Mouse (Mus musculus) ovary, adult 18-20 months (tissue): ENCODE results near the gene Psap.
"Not testable (repeated sequence)": the region's sequence is repeated elsewhere in the genome, so short reads cannot be mapped to it uniquely, and the experiment has no call there.

Source experiments
- DNase-seq: peaks from one replicate; pipeline ENCODE4 v3.0.0; 2022; ENCODE audit warnings: low spot score, mixed read lengths

The Psap gene

GRCm38 (mm10) chr10:60277207-60278005 lies at the start of gene Psap:
Psap (plus strand) TSS chr10:60277627.
- peak; percentile 89 for DNase-seq

GRCm38 (mm10) chr10:60227666-60228065 lies 49.8 kb upstream of the Psap start:
- no peak for DNase-seq

GRCm38 (mm10) chr10:60229113-60229512 lies 48.3 kb upstream of the Psap start:
- DNase-seq, result no peak

GRCm38 (mm10) chr10:60230321-60231088 lies 46.9 kb upstream of the Psap start:
- no peak for DNase-seq

GRCm38 (mm10) chr10:60234006-60234405 lies 43.4 kb upstream of the Psap start:
- no peak for DNase-seq

GRCm38 (mm10) chr10:60235876-60236275 lies 41.6 kb upstream of the Psap start:
- not testable (repeated sequence) for DNase-seq

- DNase-seq, result no peak
Observed at GRCm38 (mm10) chr10:60237475-60238154, 39.8 kb upstream of the Psap start.

GRCm38 (mm10) chr10:60240416-60240815 lies 37.0 kb upstream of the Psap start:
- DNase-seq, result no peak

GRCm38 (mm10) chr10:60243941-60244340 lies 33.5 kb upstream of the Psap start:
- DNase-seq, result no peak

GRCm38 (mm10) chr10:60245041-60245440 lies 32.4 kb upstream of the Psap start:
- DNase-seq, result peak; percentile 58

GRCm38 (mm10) chr10:60245635-60246034 lies 31.8 kb upstream of the Psap start:
- no peak for DNase-seq

GRCm38 (mm10) chr10:60246519-60246918 lies 30.9 kb upstream of the Psap start:
- DNase-seq, result no peak

GRCm38 (mm10) chr10:60248345-60248744 lies 29.1 kb upstream of the Psap start:
- DNase-seq, result not testable (repeated sequence)

- no peak for DNase-seq
Observed at GRCm38 (mm10) chr10:60250426-60250965, 26.9 kb upstream of the Psap start.

- no peak for DNase-seq
Observed at GRCm38 (mm10) chr10:60252187-60252586, 25.2 kb upstream of the Psap start.

GRCm38 (mm10) chr10:60252606-60253005 lies 24.8 kb upstream of the Psap start:
- DNase-seq, result no peak

- DNase-seq, result no peak
Observed at GRCm38 (mm10) chr10:60256088-60256487, 21.3 kb upstream of the Psap start.

GRCm38 (mm10) chr10:60257261-60257825 lies 20.1 kb upstream of the Psap start:
- DNase-seq, result no peak

- no peak for DNase-seq
Observed at GRCm38 (mm10) chr10:60260557-60261294, 16.7 kb upstream of the Psap start.

- DNase-seq, result no peak
Observed at GRCm38 (mm10) chr10:60261530-60261929, 15.9 kb upstream of the Psap start.

GRCm38 (mm10) chr10:60262386-60262785 lies 15.0 kb upstream of the Psap start:
- peak; percentile 89 for DNase-seq
